Mouse (Mus musculus) embryonic fibroblast, embryonic 13.5 days (primary cell): ENCODE measurements around the gene Lysmd2. TPM values are rescaled to one million over a fixed set of nuclear protein-coding genes. Genes with fewer than 3 reads are reported as not detected.

ENCODE experiments used
- H3K27ac ChIP-seq: 2 replicates; pipeline ENCODE4 v1.5.1; 2012; ENCODE audit warnings: low read length, control low read depth, inconsistent platforms; ENCODE audit not compliant: insufficient read depth
- H3K4me1 ChIP-seq: 2 replicates; pipeline ENCODE4 v1.6.1; 2011; ENCODE audit warnings: low read length; ENCODE audit not compliant: control insufficient read depth, insufficient read depth
- H3K4me3 ChIP-seq: 2 replicates; pipeline ENCODE4 v1.5.1; 2011; ENCODE audit warnings: mild to moderate bottlenecking, control low read depth, low read length; ENCODE audit not compliant: insufficient read depth
- CTCF ChIP-seq: IDR thresholded peaks from 2 replicates; pipeline ENCODE4 v1.5.1; 2011; ENCODE audit warnings: mild to moderate bottlenecking, control low read depth, low read length, moderate library complexity, borderline replicate concordance; ENCODE audit not compliant: insufficient read depth
- POLR2A ChIP-seq: IDR thresholded peaks from 2 replicates; pipeline ENCODE4 v1.6.1; 2011; ENCODE audit warnings: low read depth, mild to moderate bottlenecking, control low read depth, low read length, moderate library complexity
- polyA plus RNA-seq: library from polyadenylated mRNA; stranded (reverse); fragments of >200 nt; gene quantifications from 2 replicates; pipeline ENCODE4 v1.2.4, GENCODE M21; 2011; ENCODE audit warnings: low read depth; ENCODE audit not compliant: missing spikeins, insufficient read length

Lysmd2 gene
- polyA plus RNA-seq, 1 experiment, result 10.4 TPM

DNA sequence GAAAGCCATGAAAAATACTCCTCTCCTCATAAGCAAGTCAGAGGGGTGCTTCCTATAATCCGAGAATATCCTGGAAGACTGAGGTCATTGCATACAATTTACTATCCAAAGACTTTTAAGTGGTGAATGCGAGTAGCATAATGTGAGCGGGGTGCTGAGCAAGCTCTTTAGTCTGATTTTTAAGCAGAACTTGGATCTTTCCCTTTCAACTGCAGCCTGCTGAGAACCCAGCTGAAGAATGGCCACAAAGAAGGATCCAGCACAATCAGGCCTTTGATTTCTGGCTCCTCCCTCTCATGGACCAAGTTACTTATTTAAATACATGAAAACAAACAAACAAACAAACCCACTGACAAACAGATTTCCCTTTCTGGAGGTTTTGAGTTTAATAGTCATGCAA is 59.2 kb downstream of the Lysmd2 start:
- no peaks in the 10 kb centered on the region for H3K4me1 ChIP-seq
- H3K4me3 ChIP-seq, result no peak overlapping the region
- no peak overlapping the region for H3K27ac ChIP-seq
- TF ChIP-seq CTCF (no peak), POLR2A (no peak)

Other genes with a start within 250 kb of the Lysmd2 start
- gene Mapk6, start 215.7 kb upstream of the Lysmd2 start, polyA plus RNA-seq, result 107 and 120 TPM in 2 replicates
- gene Leo1, start 184.2 kb upstream of the Lysmd2 start, polyA plus RNA-seq, result 29.6 and 30.6 TPM in 2 replicates
- 71.0 and 76.6 TPM in 2 replicates for gene Tmod3, start 66.1 kb upstream of the Lysmd2 start, polyA plus RNA-seq
- gene Tmod2, start 14.4 kb upstream of the Lysmd2 start, polyA plus RNA-seq, result 3.6 and 8.0 TPM in 2 replicates
- gene Scg3, start 58.3 kb downstream of the Lysmd2 start, polyA plus RNA-seq, result 0.46 TPM in 1 of 2 replicates, not detected in the other
- 0.72 and 1.8 TPM in 2 replicates for gene Bmp5, start 149.6 kb downstream of the Lysmd2 start, polyA plus RNA-seq